Mouse (Mus musculus) liver, embryonic 14.5 days (tissue): ENCODE results near the gene Cfap44.

Experiments
- CTCF ChIP-seq: IDR thresholded peaks from 2 replicates; pipeline ENCODE4 v1.5.1; 2016; ENCODE audit warnings: antibody characterized with exemption, low read depth, control low read depth
- EP300 ChIP-seq: IDR thresholded peaks from 2 replicates; pipeline ENCODE4 v1.6.1; 2016; ENCODE audit warnings: antibody characterized with exemption, low read depth

DNA sequence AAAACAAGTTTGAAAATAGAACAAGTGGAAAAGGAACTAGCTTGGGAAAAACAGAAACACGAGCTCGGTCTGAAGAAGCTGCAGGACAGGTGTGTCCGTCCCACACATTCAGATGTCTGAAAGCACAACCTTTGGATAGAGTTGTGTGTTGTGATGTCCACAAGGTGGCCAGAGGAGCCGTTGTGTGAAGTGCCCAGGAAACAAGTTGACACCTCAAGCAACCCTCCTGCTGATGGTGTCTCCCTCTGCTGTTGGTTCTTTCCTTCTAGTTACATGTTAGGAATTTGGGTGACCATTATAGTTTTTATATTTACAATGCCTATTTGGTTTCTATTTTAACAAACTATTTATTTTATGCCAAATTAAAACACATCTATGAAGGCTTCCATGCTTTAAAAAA is 40.9 kb downstream of the Cfap44 start:
- TF ChIP-seq EP300, result no peak
- no peak for TF ChIP-seq CTCF
